Mouse (Mus musculus) stomach, embryonic 14.5 days (tissue): ENCODE results near the gene Dapk1. TPM values are rescaled to one million over a fixed set of nuclear protein-coding genes. Genes with fewer than 3 reads are reported as not detected.

ENCODE experiments used
- ATAC-seq: fragments of 200-750 bp; cut with Nextera tagmentation; 2 replicates; pipeline ENCODE4 v1.8.0; 2017; ENCODE audit warnings: low read depth, moderate TSS enrichment; ENCODE audit not compliant: insufficient number of reproducible peaks, insufficient read depth, low FRiP score
- H3K27ac ChIP-seq: fragments of 300-500 bp; sonication (generic); 2 replicates; pipeline ENCODE4 v1.5.1; 2014; ENCODE audit warnings: mild to moderate bottlenecking, low read length, moderate library complexity, mixed read lengths
- H3K27me3 ChIP-seq: fragments of 300-500 bp; sonication (generic); 2 replicates; pipeline ENCODE4 v1.6.1; 2014; ENCODE audit warnings: low read length, control low read depth, mixed read lengths; ENCODE audit not compliant: control insufficient read depth, insufficient read depth
- H3K36me3 ChIP-seq: fragments of 300-500 bp; sonication (generic); 2 replicates; pipeline ENCODE4 v1.6.1; 2014; ENCODE audit warnings: mild to moderate bottlenecking, control low read depth, low read length, moderate library complexity, mixed read lengths; ENCODE audit not compliant: control insufficient read depth, insufficient read depth
- H3K4me1 ChIP-seq: fragments of 300-500 bp; sonication (generic); 2 replicates; pipeline ENCODE4 v1.6.1; 2014; ENCODE audit warnings: low read length, control low read depth, mixed read lengths; ENCODE audit not compliant: control insufficient read depth, insufficient read depth
- H3K4me2 ChIP-seq: fragments of 300-500 bp; sonication (generic); replicated peaks from 2 replicates; pipeline ENCODE4 v1.6.1; 2014; ENCODE audit warnings: low read depth, low read length, control low read depth
- H3K4me3 ChIP-seq: fragments of 300-500 bp; sonication (generic); 2 replicates; pipeline ENCODE4 v1.5.1; 2014; ENCODE audit warnings: low read depth, low read length, control low read depth
- H3K9ac ChIP-seq: fragments of 300-500 bp; sonication (generic); replicated peaks from 2 replicates; pipeline ENCODE4 v1.6.1; 2014; ENCODE audit warnings: low read depth, mild to moderate bottlenecking, control low read depth, low read length, moderate library complexity, mixed read lengths
- H3K9me3 ChIP-seq: fragments of 300-500 bp; sonication (generic); 2 replicates; pipeline ENCODE4 v1.6.1; 2016; ENCODE audit warnings: low read depth, low read length, control low read depth; ENCODE audit not compliant: control insufficient read depth
- WGBS: fragments of 180-500 bp; shearing (Covaris S2); extraction: QIAGEN DNeasy Blood & Tissue Kit; methylation state at CpG from one replicate; pipeline ENCODE4 v1.1.7; 2014; 5-methylcytosine and 5-hydroxymethylcytosine counted together
- polyA plus RNA-seq: library from polyadenylated mRNA; unstranded; fragments of >200 nt; fragmentation: Nextera tagmentation; extraction: Ambion mirVana; gene quantifications from 2 replicates; pipeline ENCODE4 v1.2.1, GENCODE M21; 2014

Dapk1 gene
- polyA plus RNA-seq, 1 experiment from 2014 or later = 21.6 TPM

- H3K4me2 ChIP-seq = no peak overlapping the region
- 0 out of 2 replicates have a peak, but pooled peaks cover 12% of the 10 kb centered on the region for H3K4me1 ChIP-seq
- H3K27me3 ChIP-seq = no peaks in the 10 kb centered on the region
- H3K9me3 ChIP-seq = no peaks in the 10 kb centered on the region
- no peak for ATAC-seq
- H3K9ac ChIP-seq = no peak overlapping the region
- 65% methylated on average over 4 of the region's 4 CpGs for WGBS
- H3K36me3 ChIP-seq = no peaks in the 10 kb centered on the region
- no peak overlapping the region for H3K27ac ChIP-seq
- H3K4me3 ChIP-seq = no peak overlapping the region
These were observed 19.7 kb downstream of the Dapk1 start for GRCm38 (mm10) chr13:60621411-60621965.

- Histone ChIP-seq H3K9ac (no peak overlapping the region), H3K4me2 (no peak overlapping the region), H3K4me1 (no peaks in the 10 kb centered on the region), H3K27me3 (no peaks in the 10 kb centered on the region), H3K9me3 (no peaks in the 10 kb centered on the region), H3K36me3 (no peaks in the 10 kb centered on the region), H3K4me3 (no peak overlapping the region), H3K27ac (no peak overlapping the region)
- 48% methylated on average over 7 of the region's 7 CpGs for WGBS
- no peak for ATAC-seq
These were observed 23.8 kb downstream of the Dapk1 start for GRCm38 (mm10) chr13:60625581-60625980.

GRCm38 (mm10) chr13:60627843-60628656, 26.3 kb downstream of the Dapk1 start:
- Histone ChIP-seq H3K4me1 (no peaks in the 10 kb centered on the region), H3K4me3 (no peak overlapping the region), H3K9ac (no peak overlapping the region), H3K9me3 (no peaks in the 10 kb centered on the region), H3K27me3 (no peaks in the 10 kb centered on the region), H3K27ac (no peak overlapping the region), H3K4me2 (no peak overlapping the region), H3K36me3 (no peaks in the 10 kb centered on the region)
- no peak for ATAC-seq
- 45% methylated on average over 15 of the region's 15 CpGs for WGBS

GRCm38 (mm10) chr13:60628657-60628950, 26.9 kb downstream of the Dapk1 start:
- H3K4me2 ChIP-seq = no peak overlapping the region
- H3K27me3 ChIP-seq = no peaks in the 10 kb centered on the region
- no peaks in the 10 kb centered on the region for H3K4me1 ChIP-seq
- H3K9me3 ChIP-seq = no peaks in the 10 kb centered on the region
- no peaks in the 10 kb centered on the region for H3K36me3 ChIP-seq
- no peak for ATAC-seq
- H3K27ac ChIP-seq = no peak overlapping the region
- H3K9ac ChIP-seq = no peak overlapping the region
- H3K4me3 ChIP-seq = no peak overlapping the region
- WGBS = 31% methylated on average over 2 of the region's 2 CpGs

GRCm38 (mm10) chr13:60629419-60629818, 27.7 kb downstream of the Dapk1 start:
- Histone ChIP-seq H3K9ac (no peak overlapping the region), H3K4me3 (no peak overlapping the region), H3K4me2 (no peak overlapping the region), H3K36me3 (no peaks in the 10 kb centered on the region), H3K27me3 (no peaks in the 10 kb centered on the region), H3K27ac (no peak overlapping the region), H3K9me3 (no peaks in the 10 kb centered on the region), H3K4me1 (no peaks in the 10 kb centered on the region)
- no peak for ATAC-seq
- 94% methylated on average over 9 of the region's 9 CpGs for WGBS

GRCm38 (mm10) chr13:60633945-60634344, 32.2 kb downstream of the Dapk1 start:
- 58% methylated on average over 6 of the region's 6 CpGs for WGBS
- no peaks in the 10 kb centered on the region for H3K36me3 ChIP-seq
- no peaks in the 10 kb centered on the region for H3K9me3 ChIP-seq
- no peak overlapping the region for H3K4me2 ChIP-seq
- H3K4me1 ChIP-seq = no peaks in the 10 kb centered on the region
- no peaks in the 10 kb centered on the region for H3K27me3 ChIP-seq
- H3K9ac ChIP-seq = no peak overlapping the region
- H3K27ac ChIP-seq = no peak overlapping the region
- ATAC-seq = no peak
- H3K4me3 ChIP-seq = no peak overlapping the region

- no peaks in the 10 kb centered on the region for H3K4me1 ChIP-seq
- no peaks in the 10 kb centered on the region for H3K9me3 ChIP-seq
- WGBS = 72% methylated on average over 6 of the region's 6 CpGs
- no peaks in the 10 kb centered on the region for H3K36me3 ChIP-seq
- H3K27me3 ChIP-seq = no peaks in the 10 kb centered on the region
- H3K4me3 ChIP-seq = no peak overlapping the region
- no peak overlapping the region for H3K27ac ChIP-seq
- H3K9ac ChIP-seq = no peak overlapping the region
- H3K4me2 ChIP-seq = no peak overlapping the region
- ATAC-seq = no peak
These were observed 33.9 kb downstream of the Dapk1 start for GRCm38 (mm10) chr13:60635636-60636035.

GRCm38 (mm10) chr13:60639482-60640055, 37.8 kb downstream of the Dapk1 start:
- no peaks in the 10 kb centered on the region for H3K36me3 ChIP-seq
- H3K9ac ChIP-seq = no peak overlapping the region

More at GRCm38 (mm10) chr13:60639482-60640055, 37.8 kb downstream of the Dapk1 start:
- 75% methylated on average over 11 of the region's 11 CpGs for WGBS
- ATAC-seq = no peak
- Histone ChIP-seq H3K4me1 (no peaks in the 10 kb centered on the region), H3K27ac (no peak overlapping the region), H3K27me3 (no peaks in the 10 kb centered on the region), H3K4me3 (no peak overlapping the region), H3K9me3 (no peaks in the 10 kb centered on the region), H3K4me2 (no peak overlapping the region)
